ENCODE assay signal across 43 mouse cellular contexts in genomic region chr15:102979936-102980335, GRCm38 (mm10). TPM values are rescaled to one million over a fixed set of nuclear protein-coding genes. Genes with fewer than 3 reads are reported as not detected.
DNase-seq lines count a peak whose midpoint lies in the region; ATAC-seq and TF ChIP-seq lines count a peak whose summit lies in the region.
"Had no signal": no experiment of that assay in that cellular context is flagged by ENCODE, and none has a peak within 500 bp of the region (broad histone marks: within the 10 kb centered on the region; RNA-seq: fewer than 3 reads in every experiment).

No protein-coding gene starts in this region.

- intact Hi-C loops in gastrocnemius, adult 2 months (cut with DNase I): loop anchor here (2.0 kb wide), 1 partner anchor 13 kb away; the partner anchor contains the start of genes Hoxc10 and Hoxc5

- 4% methylated on average over 1 of the region's 1 CpGs for WGBS in kidney, postnatal 0 days
- WGBS in limb, embryonic 15.5 days: 8% methylated on average over 1 of the region's 1 CpGs
- WGBS in neural tube, embryonic 15.5 days: 12% methylated on average over 1 of the region's 1 CpGs

- peak; percentile 12 for DNase-seq in gastrocnemius, adult 2 months
- DNase-seq in gastrocnemius, adult 18-20 months (ENCODE audit: low spot score): no peak
- no peak for DNase-seq in kidney, postnatal 0 days (ENCODE audit: low spot score)
- DNase-seq in kidney, postnatal 25 days: no peak
- DNase-seq in left cerebral cortex, adult 9 months (ENCODE audit: low spot score in 2 of 2): no peak
- no peak for DNase-seq in lung, postnatal 14 days
- DNase-seq: adrenal gland, adult 2 months; adrenal gland, postnatal 36 days; cerebellum, adult 2 months; cerebellum, postnatal 14 days; gastrocnemius, postnatal 10 days; heart, postnatal 14 days; kidney, postnatal 10 days; liver, postnatal 0 days; lung, postnatal 4 days; right cerebral cortex, postnatal 4 days; thymus, adult 18-20 months; thymus, postnatal 36 days had no signal

- ATAC-seq in kidney, postnatal 0 days (replicated peaks; ENCODE audit: low FRiP score, low read depth): no peak
- ATAC-seq in limb, embryonic 15.5 days (ENCODE audit: insufficient number of reproducible peaks, low FRiP score, low TSS enrichment, low read depth): no peak
- ATAC-seq in neural tube, embryonic 15.5 days (ENCODE audit: low FRiP score): no peak
- ATAC-seq: activated CD4-positive, CD25-positive, alpha-beta regulatory T cell, adult 4 months; forebrain, embryonic 16.5 days; liver, embryonic 12.5 days; liver, postnatal 0 days; midbrain, embryonic 13.5 days had no signal

- H3K9ac ChIP-seq in kidney, postnatal 0 days (ENCODE audit: low read depth, low read length): peak overlapping the region; percentile 97; the same call in 1 of the 2 replicates
- no peak overlapping the region for H3K9ac ChIP-seq in limb, embryonic 15.5 days
- H3K9ac ChIP-seq in neural tube, embryonic 15.5 days (replicated peaks): peak overlapping the region; percentile 93
- H3K9ac ChIP-seq: hindbrain, embryonic 15.5 days; liver, embryonic 12.5 days; liver, postnatal 0 days; midbrain, embryonic 13.5 days had no signal

- H3K4me3 ChIP-seq in gastrocnemius, adult 2 months: peak overlapping the region; percentile 81
- peak overlapping the region; percentile 77 for H3K4me3 ChIP-seq in kidney, postnatal 0 days (replicated peaks; ENCODE audit: low read depth, low read length)
- no peak overlapping the region for H3K4me3 ChIP-seq in limb, embryonic 15.5 days
- peak overlapping the region; percentile 64 for H3K4me3 ChIP-seq in neural tube, embryonic 15.5 days (replicated peaks)
- H3K4me3 ChIP-seq: erythroblast, embryonic 14.5 days; hindbrain, embryonic 10.5 days; hindbrain, embryonic 15.5 days; left cerebral cortex, adult 2 months; liver, embryonic 12.5 days; megakaryocyte, embryonic 14.5 days; midbrain, embryonic 13.5 days had no signal

- H3K27ac ChIP-seq in gastrocnemius, adult 2 months: peak overlapping the region; percentile 91
- peak overlapping the region; percentile 96; the same call in 1 of the 2 replicates for H3K27ac ChIP-seq in kidney, postnatal 0 days
- no peak overlapping the region for H3K27ac ChIP-seq in limb, embryonic 15.5 days
- H3K27ac ChIP-seq in neural tube, embryonic 15.5 days (replicated peaks): peak overlapping the region; percentile 95
- H3K27ac ChIP-seq: hindbrain, embryonic 10.5 days; hindbrain, embryonic 15.5 days; left cerebral cortex, adult 2 months; liver, embryonic 12.5 days; midbrain, embryonic 13.5 days; stomach, postnatal 0 days had no signal

- no peak for TF ChIP-seq CTCF in gastrocnemius, adult 2 months (IDR thresholded peaks at IDR 0.05)
- TF ChIP-seq CTCF in kidney, postnatal 0 days (IDR thresholded peaks at IDR 0.05; ENCODE audit: low read depth): no peak

- peaks cover 19% of the 10 kb centered on the region for H3K4me1 ChIP-seq in kidney, postnatal 0 days (replicated peaks; ENCODE audit: insufficient read depth, low read length)
- peaks cover 41% of the 10 kb centered on the region for H3K4me1 ChIP-seq in limb, embryonic 15.5 days
- peaks cover 44% of the 10 kb centered on the region for H3K4me1 ChIP-seq in neural tube, embryonic 15.5 days

- peak overlapping the region; percentile 90 for H3K4me2 ChIP-seq in kidney, postnatal 0 days (ENCODE audit: low read length)
- H3K4me2 ChIP-seq in limb, embryonic 15.5 days: 0 out of 2 replicates have a peak overlapping the region, but pooled peaks have one; percentile 69
- H3K4me2 ChIP-seq in neural tube, embryonic 15.5 days: peak overlapping the region; percentile 70
- H3K4me2 ChIP-seq: hindbrain, embryonic 15.5 days; liver, embryonic 12.5 days; midbrain, embryonic 13.5 days had no signal

- H3K36me3 ChIP-seq in kidney, postnatal 0 days (ENCODE audit: insufficient read depth, low read length): no peaks in the 10 kb centered on the region
- H3K36me3 ChIP-seq in limb, embryonic 15.5 days: no peaks in the 10 kb centered on the region
- H3K36me3 ChIP-seq in neural tube, embryonic 15.5 days: no peaks in the 10 kb centered on the region
- H3K36me3 ChIP-seq: hindbrain, embryonic 10.5 days; hindbrain, embryonic 15.5 days; liver, embryonic 12.5 days; midbrain, embryonic 13.5 days had no signal

- no peaks in the 10 kb centered on the region for H3K27me3 ChIP-seq in kidney, postnatal 0 days (ENCODE audit: insufficient read depth, low read length)
- peaks cover 93% of the 10 kb centered on the region for H3K27me3 ChIP-seq in limb, embryonic 15.5 days
- H3K27me3 ChIP-seq in neural tube, embryonic 15.5 days (replicated peaks): peaks cover 14% of the 10 kb centered on the region; the same call in 1 of the 2 replicates

- H3K9me3 ChIP-seq in kidney, postnatal 0 days (replicated peaks; ENCODE audit: low read length): no peaks in the 10 kb centered on the region
- no peaks in the 10 kb centered on the region for H3K9me3 ChIP-seq in limb, embryonic 15.5 days
- no peaks in the 10 kb centered on the region for H3K9me3 ChIP-seq in neural tube, embryonic 15.5 days (replicated peaks)
- H3K9me3 ChIP-seq: hindbrain, embryonic 10.5 days; hindbrain, embryonic 15.5 days; liver, embryonic 12.5 days; megakaryocyte, embryonic 14.5 days; midbrain, embryonic 13.5 days had no signal

RNA-seq across cellular contexts. Expression of gene Hoxc9, which starts 3.7 kb away (rescaled TPM):
- total RNA-seq in gastrocnemius, adult 2 months (2021): 1 to 10 TPM; 6.7 to 8.3 TPM
- total RNA-seq in gastrocnemius, adult 18-20 months (2021): 1 to 10 TPM; 6.8 to 7.4 TPM
- polyA plus RNA-seq in kidney, postnatal 0 days (2015; fragmentation: Nextera tagmentation; extraction: Ambion mirVana): 11.0 and 12.4 TPM in 2 replicates
- polyA plus RNA-seq in limb, embryonic 15.5 days (2015; fragmentation: Nextera tagmentation; extraction: Ambion mirVana): 0.93 and 1.3 TPM in 2 replicates
- 19.7 and 30.9 TPM in 2 replicates for polyA plus RNA-seq in neural tube, embryonic 15.5 days (2015; fragmentation: Nextera tagmentation; extraction: Ambion mirVana)
- total RNA-seq: heart, postnatal 14 days; layer of hippocampus, adult 18-20 months; layer of hippocampus, postnatal 14 days; left cerebral cortex, adult 2 months; left cerebral cortex, postnatal 36 days; monocyte, adult 5-6 weeks; neutrophil, adult 5-6 weeks had no signal
- polyA plus RNA-seq: activated CD4-positive, CD25-positive, alpha-beta regulatory T cell, adult 4 months; brain, embryonic 14.5 days; cerebellum, adult 2 months; cortical plate, adult 2 months; embryonic facial prominence, embryonic 14.5 days; erythroblast, embryonic 14.5 days; forebrain, embryonic 11.5 days; forebrain, embryonic 16.5 days; heart, embryonic 14.5 days; hindbrain, embryonic 10.5 days; liver, embryonic 12.5 days; liver, postnatal 0 days; lung, embryonic 16.5 days; midbrain, embryonic 13.5 days; spleen, adult 2 months; stomach, postnatal 0 days had no signal

RNA-seq across cellular contexts. Expression of gene Hoxc8, which starts 10.5 kb away (rescaled TPM):
- 1 to 10 TPM; 1.0 to 2.8 TPM for total RNA-seq in gastrocnemius, adult 2 months (2021)
- total RNA-seq in gastrocnemius, adult 18-20 months (2021): 1 to 10 TPM; 1.3 to 1.9 TPM
- 5.8 TPM in 2 replicates for polyA plus RNA-seq in kidney, postnatal 0 days (2015; fragmentation: Nextera tagmentation; extraction: Ambion mirVana)
- 1.5 and 3.0 TPM in 2 replicates for polyA plus RNA-seq in limb, embryonic 15.5 days (2015; fragmentation: Nextera tagmentation; extraction: Ambion mirVana)
- 56.5 and 108 TPM in 2 replicates for polyA plus RNA-seq in neural tube, embryonic 15.5 days (2015; fragmentation: Nextera tagmentation; extraction: Ambion mirVana)
- total RNA-seq: CH12.LX; heart, postnatal 14 days; layer of hippocampus, adult 18-20 months; layer of hippocampus, postnatal 14 days; left cerebral cortex, adult 2 months; left cerebral cortex, postnatal 36 days; monocyte, adult 5-6 weeks; neutrophil, adult 5-6 weeks had no signal
- polyA plus RNA-seq: brain, embryonic 14.5 days; cerebellum, adult 2 months; cortical plate, adult 2 months; embryonic facial prominence, embryonic 14.5 days; erythroblast, embryonic 14.5 days; forebrain, embryonic 11.5 days; forebrain, embryonic 16.5 days; heart, embryonic 14.5 days; hindbrain, embryonic 10.5 days; liver, postnatal 0 days; midbrain, embryonic 13.5 days; spleen, adult 2 months had no signal

RNA-seq across cellular contexts. Expression of gene Hoxc5, which starts 12.7 kb away (rescaled TPM):
- 1 to 10 TPM; 2.7 to 2.9 TPM for total RNA-seq in gastrocnemius, adult 2 months (2021)
- 1 to 10 TPM; 1.5 to 2.1 TPM for total RNA-seq in gastrocnemius, adult 18-20 months (2021)
- 2.7 and 3.9 TPM in 2 replicates for polyA plus RNA-seq in kidney, postnatal 0 days (2015; fragmentation: Nextera tagmentation; extraction: Ambion mirVana)
- 2.3 TPM in 2 replicates for polyA plus RNA-seq in limb, embryonic 15.5 days (2015; fragmentation: Nextera tagmentation; extraction: Ambion mirVana)
- polyA plus RNA-seq in neural tube, embryonic 15.5 days (2015; fragmentation: Nextera tagmentation; extraction: Ambion mirVana): 14.6 and 20.7 TPM in 2 replicates
- total RNA-seq: heart, postnatal 14 days; layer of hippocampus, adult 18-20 months; layer of hippocampus, postnatal 14 days; left cerebral cortex, adult 2 months; left cerebral cortex, postnatal 36 days; monocyte, adult 5-6 weeks; neutrophil, adult 5-6 weeks had no signal
- polyA plus RNA-seq: activated CD4-positive, CD25-positive, alpha-beta regulatory T cell, adult 4 months; cortical plate, adult 2 months; erythroblast, embryonic 14.5 days; forebrain, embryonic 11.5 days; forebrain, embryonic 16.5 days; liver, postnatal 0 days had no signal

RNA-seq across cellular contexts. Expression of gene Hoxc10, which starts 13.3 kb away (rescaled TPM):
- 10 to 100 TPM; 72.4 to 84.8 TPM for total RNA-seq in gastrocnemius, adult 2 months (2021)
- total RNA-seq in gastrocnemius, adult 18-20 months (2021): 10 to 100 TPM; 78.5 to 88.0 TPM
- 30.6 and 34.1 TPM in 2 replicates for polyA plus RNA-seq in kidney, postnatal 0 days (2015; fragmentation: Nextera tagmentation; extraction: Ambion mirVana)
- 5.6 and 6.0 TPM in 2 replicates for polyA plus RNA-seq in limb, embryonic 15.5 days (2015; fragmentation: Nextera tagmentation; extraction: Ambion mirVana)
- polyA plus RNA-seq in neural tube, embryonic 15.5 days (2015; fragmentation: Nextera tagmentation; extraction: Ambion mirVana): 51.3 and 71.0 TPM in 2 replicates
- total RNA-seq: CH12.LX; heart, postnatal 14 days; layer of hippocampus, adult 18-20 months; layer of hippocampus, postnatal 14 days; left cerebral cortex, adult 2 months; left cerebral cortex, postnatal 36 days; monocyte, adult 5-6 weeks; neutrophil, adult 5-6 weeks had no signal
- polyA plus RNA-seq: activated CD4-positive, CD25-positive, alpha-beta regulatory T cell, adult 4 months; adrenal gland, adult 2 months; brain, embryonic 14.5 days; cerebellum, adult 2 months; cortical plate, adult 2 months; embryonic facial prominence, embryonic 14.5 days; erythroblast, embryonic 14.5 days; forebrain, embryonic 11.5 days; forebrain, embryonic 16.5 days; heart, embryonic 14.5 days; hindbrain, embryonic 10.5 days; hindbrain, embryonic 15.5 days; liver, embryonic 12.5 days; liver, postnatal 0 days; lung, embryonic 16.5 days; midbrain, embryonic 13.5 days; spleen, adult 2 months; stomach, postnatal 0 days had no signal

RNA-seq across cellular contexts. Expression of gene Hoxc6, which starts 18.1 kb away (rescaled TPM):
- total RNA-seq in gastrocnemius, adult 2 months (2021): 1 to 10 TPM; 8.1 to 8.6 TPM
- total RNA-seq in gastrocnemius, adult 18-20 months (2021): 1 to 10 TPM; 5.3 to 5.8 TPM
- polyA plus RNA-seq in kidney, postnatal 0 days (2015; fragmentation: Nextera tagmentation; extraction: Ambion mirVana): 7.8 and 9.3 TPM in 2 replicates
- polyA plus RNA-seq in limb, embryonic 15.5 days (2015; fragmentation: Nextera tagmentation; extraction: Ambion mirVana): 1.7 and 2.3 TPM in 2 replicates
- polyA plus RNA-seq in neural tube, embryonic 15.5 days (2015; fragmentation: Nextera tagmentation; extraction: Ambion mirVana): 23.4 and 35.1 TPM in 2 replicates
- total RNA-seq: heart, postnatal 14 days; layer of hippocampus, adult 18-20 months; layer of hippocampus, postnatal 14 days; left cerebral cortex, adult 2 months; left cerebral cortex, postnatal 36 days; monocyte, adult 5-6 weeks; neutrophil, adult 5-6 weeks had no signal
- polyA plus RNA-seq: activated CD4-positive, CD25-positive, alpha-beta regulatory T cell, adult 4 months; cortical plate, adult 2 months; erythroblast, embryonic 14.5 days; forebrain, embryonic 11.5 days; forebrain, embryonic 16.5 days; hindbrain, embryonic 10.5 days; liver, postnatal 0 days; midbrain, embryonic 13.5 days; spleen, adult 2 months had no signal
